Comparison of ENCODE assay signal across 7 mouse cellular contexts in genomic region chr9:44708925-44709324, GRCm38 (mm10). TPM values are rescaled to one million over a fixed set of nuclear protein-coding genes. Genes with fewer than 3 reads are reported as not detected.
DNase-seq lines count a peak whose midpoint lies in the region; ATAC-seq lines count a peak whose summit lies in the region.

No protein-coding gene starts in this region.

- peak overlapping the region; percentile 55 for H3K4me3 ChIP-seq in forebrain, embryonic 10.5 days
- peak overlapping the region; percentile 48 for H3K4me3 ChIP-seq in limb, embryonic 13.5 days

- peak; percentile 52 for DNase-seq in retina, postnatal 1 day
- DNase-seq in retina, embryonic 14.5 days (ENCODE audit: low spot score) = no peak
- DNase-seq in forebrain, embryonic 10.5 days (ENCODE audit: extremely low spot score, low spot score) = no peak
- DNase-seq in cerebellum, adult 8-10 months = no peak
- no peak for DNase-seq in urinary bladder, adult 2 months (ENCODE audit: low spot score)
- DNase-seq in testis, postnatal 10 days (ENCODE audit: low spot score) = no peak

- H3K9ac ChIP-seq in limb, embryonic 13.5 days = peak overlapping the region; percentile 67

- H3K36me3 ChIP-seq in forebrain, embryonic 10.5 days (replicated peaks) = peaks cover 92% of the 10 kb centered on the region
- H3K36me3 ChIP-seq in limb, embryonic 13.5 days = peaks cover 82% of the 10 kb centered on the region

- H3K9me3 ChIP-seq in forebrain, embryonic 10.5 days = no peaks in the 10 kb centered on the region
- H3K9me3 ChIP-seq in limb, embryonic 13.5 days = no peaks in the 10 kb centered on the region

- peaks cover 24% of the 10 kb centered on the region for H3K4me1 ChIP-seq in forebrain, embryonic 10.5 days
- peaks cover 28% of the 10 kb centered on the region for H3K4me1 ChIP-seq in limb, embryonic 13.5 days

- peaks cover 14% of the 10 kb centered on the region for H3K27me3 ChIP-seq in forebrain, embryonic 10.5 days (ENCODE audit: poor library complexity, severe bottlenecking)
- H3K27me3 ChIP-seq in limb, embryonic 13.5 days = no peaks in the 10 kb centered on the region

- H3K4me2 ChIP-seq in limb, embryonic 13.5 days (replicated peaks) = peak overlapping the region; percentile 83

- H3K27ac ChIP-seq in forebrain, embryonic 10.5 days = peak overlapping the region; percentile 77
- peak overlapping the region; percentile 75; the same call in 1 of the 2 replicates for H3K27ac ChIP-seq in limb, embryonic 13.5 days

- WGBS in forebrain, embryonic 10.5 days = 23% methylated on average over 6 of the region's 6 CpGs
- WGBS in limb, embryonic 13.5 days = 17% methylated on average over 6 of the region's 6 CpGs

- ATAC-seq in limb, embryonic 13.5 days (ENCODE audit: low FRiP score, low read depth) = peak; percentile 10; the same call in 1 of the 2 replicates

RNA-seq across cellular contexts. Expression of gene Phldb1, which starts 26.1 kb away (rescaled TPM):
- 37.8 and 44.7 TPM in 2 replicates for polyA plus RNA-seq in forebrain, embryonic 10.5 days (2016; fragmentation: Nextera tagmentation; extraction: Ambion mirVana)
- 45.3 and 46.1 TPM in 2 replicates for polyA plus RNA-seq in limb, embryonic 13.5 days (2015; fragmentation: Nextera tagmentation; extraction: Ambion mirVana)
- 75.3 and 87.2 TPM in 2 replicates for polyA plus RNA-seq in urinary bladder, adult 2 months (2012; rRNA removed)

RNA-seq across cellular contexts. Expression of gene Treh, which starts 35.9 kb away (rescaled TPM):
- not detected in 2 replicates for polyA plus RNA-seq in forebrain, embryonic 10.5 days (2016; fragmentation: Nextera tagmentation; extraction: Ambion mirVana)
- not detected in 2 replicates for polyA plus RNA-seq in limb, embryonic 13.5 days (2015; fragmentation: Nextera tagmentation; extraction: Ambion mirVana)
- polyA plus RNA-seq in urinary bladder, adult 2 months (2012; rRNA removed) = not detected in 2 replicates

RNA-seq across cellular contexts. Expression of gene Arcn1, which starts 58.7 kb away (rescaled TPM):
- 159 and 168 TPM in 2 replicates for polyA plus RNA-seq in forebrain, embryonic 10.5 days (2016; fragmentation: Nextera tagmentation; extraction: Ambion mirVana)
- 207 and 225 TPM in 2 replicates for polyA plus RNA-seq in limb, embryonic 13.5 days (2015; fragmentation: Nextera tagmentation; extraction: Ambion mirVana)
- polyA plus RNA-seq in urinary bladder, adult 2 months (2012; rRNA removed) = 64.2 and 77.2 TPM in 2 replicates

RNA-seq across cellular contexts. Expression of gene Ift46, which starts 58.8 kb away (rescaled TPM):
- 110 TPM in 2 replicates for polyA plus RNA-seq in forebrain, embryonic 10.5 days (2016; fragmentation: Nextera tagmentation; extraction: Ambion mirVana)
- polyA plus RNA-seq in limb, embryonic 13.5 days (2015; fragmentation: Nextera tagmentation; extraction: Ambion mirVana) = 146 and 152 TPM in 2 replicates
- 82.5 and 94.1 TPM in 2 replicates for polyA plus RNA-seq in urinary bladder, adult 2 months (2012; rRNA removed)
